Mouse (Mus musculus) forebrain, embryonic 12.5 days (tissue): ENCODE data around the gene Mtx1. TPM values are rescaled to one million over a fixed set of nuclear protein-coding genes. Genes with fewer than 3 reads are reported as not detected.
"Not testable (repeated sequence)": the region's sequence is repeated elsewhere in the genome, so short reads cannot be mapped to it uniquely, and the experiment has no call there.

Source experiments
- ATAC-seq: fragments of 200-750 bp; cut with Nextera tagmentation; 2 replicates; pipeline ENCODE4 v1.8.0; 2017; ENCODE audit warnings: moderate TSS enrichment; ENCODE audit not compliant: low FRiP score
- H3K27ac ChIP-seq: fragments of 300-500 bp; sonication (generic); 2 replicates; pipeline ENCODE4 v1.5.1; 2016; ENCODE audit warnings: mild to moderate bottlenecking
- H3K27me3 ChIP-seq: fragments of 300-500 bp; sonication (generic); 2 replicates; pipeline ENCODE4 v1.6.1; 2016; ENCODE audit warnings: mild to moderate bottlenecking
- H3K36me3 ChIP-seq: fragments of 300-500 bp; sonication (generic); replicated peaks from 2 replicates; pipeline ENCODE4 v1.6.1; 2016; ENCODE audit warnings: mild to moderate bottlenecking
- H3K4me1 ChIP-seq: fragments of 300-500 bp; sonication (generic); 2 replicates; pipeline ENCODE4 v1.6.1; 2016
- H3K4me2 ChIP-seq: fragments of 300-500 bp; sonication (generic); 2 replicates; pipeline ENCODE4 v1.6.1; 2016; ENCODE audit warnings: mild to moderate bottlenecking, moderate library complexity
- H3K4me3 ChIP-seq: fragments of 300-500 bp; sonication (generic); replicated peaks from 2 replicates; pipeline ENCODE4 v1.5.1; 2016; ENCODE audit warnings: mild to moderate bottlenecking
- H3K9ac ChIP-seq: fragments of 300-500 bp; sonication (generic); 2 replicates; pipeline ENCODE4 v1.6.1; 2016; ENCODE audit warnings: mild to moderate bottlenecking
- H3K9me3 ChIP-seq: fragments of 300-500 bp; sonication (generic); 2 replicates; pipeline ENCODE4 v1.6.1; 2016
- WGBS: fragments of 180-500 bp; shearing (Covaris S2); methylation state at CpG from one replicate; pipeline ENCODE4 v1.1.7; 2016; 5-methylcytosine and 5-hydroxymethylcytosine counted together
- polyA plus RNA-seq: library from polyadenylated mRNA; unstranded; fragments of >200 nt; fragmentation: Nextera tagmentation; extraction: Ambion mirVana; gene quantifications from 2 replicates; pipeline ENCODE4 v1.2.1, GENCODE M21; 2016

The Mtx1 gene
- polyA plus RNA-seq, 1 experiment from 2014 or later: 194 TPM

GRCm38 (mm10) chr3:89225321-89225815 lies 1.5 kb downstream of the Mtx1 start:
- no peak for ATAC-seq
- peak overlapping the region; percentile 92 for H3K9ac ChIP-seq
- H3K4me3 ChIP-seq: peak overlapping the region; percentile 76
- 11% methylated on average over 12 of the region's 12 CpGs for WGBS
- H3K27me3 ChIP-seq: no peaks in the 10 kb centered on the region
- peaks cover 45% of the 10 kb centered on the region for H3K36me3 ChIP-seq
- peaks cover 73% of the 10 kb centered on the region for H3K4me1 ChIP-seq
- peak overlapping the region; percentile 98 for H3K27ac ChIP-seq
- H3K4me2 ChIP-seq: peak overlapping the region; percentile 95
- H3K9me3 ChIP-seq: no peaks in the 10 kb centered on the region

DNA sequence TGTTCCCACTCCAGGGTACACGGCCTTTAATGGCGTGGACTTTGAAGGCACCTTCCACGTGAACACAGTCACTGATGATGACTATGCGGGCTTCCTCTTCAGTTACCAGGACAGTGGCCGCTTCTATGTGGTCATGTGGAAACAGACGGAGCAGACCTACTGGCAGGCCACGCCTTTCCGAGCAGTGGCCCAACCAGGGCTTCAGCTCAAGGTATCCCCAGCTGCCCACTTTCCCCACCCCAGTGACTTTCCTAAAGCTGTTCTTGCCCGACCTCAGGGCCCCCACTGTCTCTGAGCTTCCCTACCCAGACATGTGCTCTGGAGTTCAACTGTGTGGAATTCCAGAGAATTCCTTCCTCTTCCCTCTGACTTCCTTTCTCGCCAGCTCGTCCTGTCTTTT lies 2.1 kb downstream of the Mtx1 start:
- no peak for ATAC-seq
- WGBS: 30% methylated on average over 11 of the region's 11 CpGs
- H3K27me3 ChIP-seq: no peaks in the 10 kb centered on the region
- peaks cover 49% of the 10 kb centered on the region for H3K36me3 ChIP-seq
- peak overlapping the region; percentile 98 for H3K27ac ChIP-seq
- H3K4me3 ChIP-seq: peak overlapping the region; percentile 76
- peaks cover 76% of the 10 kb centered on the region for H3K4me1 ChIP-seq
- no peaks in the 10 kb centered on the region for H3K9me3 ChIP-seq
- H3K4me2 ChIP-seq: peak overlapping the region; percentile 95
- peak overlapping the region; percentile 92 for H3K9ac ChIP-seq

DNA sequence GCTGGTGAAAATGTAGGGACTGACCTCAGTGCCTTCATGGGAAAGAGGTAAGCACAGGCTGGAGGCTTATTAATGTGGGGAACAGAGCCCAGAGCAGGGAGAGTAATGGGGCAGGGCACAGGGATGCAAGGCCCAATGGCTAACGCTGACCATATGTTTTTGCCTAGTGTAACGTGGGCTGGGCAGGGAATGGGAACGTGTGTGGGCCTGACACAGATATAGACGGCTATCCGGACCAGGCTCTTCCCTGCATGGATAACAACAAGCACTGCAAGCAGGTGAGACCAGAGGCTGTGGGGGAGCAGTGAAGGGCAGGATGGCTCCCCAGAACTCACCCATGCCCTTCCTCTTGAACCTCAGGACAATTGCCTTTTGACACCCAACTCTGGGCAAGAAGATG lies 5.7 kb downstream of the Mtx1 start:
- H3K4me1 ChIP-seq: peaks cover 84% of the 10 kb centered on the region

GRCm38 (mm10) chr3:89219546-89219945 lies 7.3 kb downstream of the Mtx1 start:
- no peaks in the 10 kb centered on the region for H3K9me3 ChIP-seq
- H3K36me3 ChIP-seq: peaks cover 51% of the 10 kb centered on the region
- H3K27me3 ChIP-seq: no peaks in the 10 kb centered on the region
- H3K27ac ChIP-seq: peak overlapping the region; percentile 57
- no peak overlapping the region for H3K4me3 ChIP-seq
- H3K4me2 ChIP-seq: no peak overlapping the region
- 0 out of 2 replicates have a peak overlapping the region, but pooled peaks have one; percentile 18 for H3K9ac ChIP-seq
- 45% methylated on average over 8 of the region's 8 CpGs for WGBS
- no peak for ATAC-seq
- peaks cover 84% of the 10 kb centered on the region for H3K4me1 ChIP-seq

More for the DNA sequence above, 5.7 kb downstream of the Mtx1 start:
- Histone ChIP-seq H3K9me3 (no peaks in the 10 kb centered on the region), H3K27me3 (no peaks in the 10 kb centered on the region), H3K36me3 (peaks cover 61% of the 10 kb centered on the region), H3K27ac (peak overlapping the region; percentile 50; the same call in 1 of the 2 replicates), H3K9ac (no peak overlapping the region), H3K4me3 (no peak overlapping the region), H3K4me2 (no peak overlapping the region)
- ATAC-seq: no peak
- WGBS: 63% methylated on average over 5 of the region's 5 CpGs

GRCm38 (mm10) chr3:89218271-89218670 lies 8.6 kb downstream of the Mtx1 start:
- Histone ChIP-seq H3K27ac (peak overlapping the region; percentile 37), H3K36me3 (peaks cover 40% of the 10 kb centered on the region), H3K27me3 (no peaks in the 10 kb centered on the region), H3K9ac (peak overlapping the region; percentile 17; the same call in 1 of the 2 replicates), H3K4me1 (peaks cover 75% of the 10 kb centered on the region), H3K4me2 (no peak overlapping the region), H3K9me3 (no peaks in the 10 kb centered on the region), H3K4me3 (no peak overlapping the region)
- WGBS: 84% methylated on average over 1 of the region's 1 CpGs
- ATAC-seq: no peak

DNA sequence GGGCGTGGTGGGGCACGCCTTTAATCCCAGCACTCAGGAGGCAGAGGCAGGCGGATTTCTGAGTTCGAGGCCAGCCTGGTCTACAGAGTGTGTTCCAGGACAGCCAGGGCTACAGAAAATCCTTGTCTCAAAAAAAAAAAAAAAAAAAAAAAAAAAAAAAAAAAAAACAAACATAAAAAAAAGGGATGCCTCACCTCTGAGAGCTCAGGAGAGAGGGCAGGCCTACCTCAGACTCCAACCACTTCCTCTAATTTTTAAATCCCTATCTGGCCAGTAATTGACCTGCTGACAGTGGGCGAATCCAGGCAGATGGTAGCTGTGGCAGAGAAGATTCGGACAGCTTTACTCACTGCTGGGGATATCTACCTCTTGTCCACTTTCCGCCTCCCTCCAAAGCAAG lies 10.5 kb downstream of the Mtx1 start:
- H3K4me3 ChIP-seq, ATAC-seq, H3K9ac ChIP-seq, H3K27me3 ChIP-seq, H3K9me3 ChIP-seq, H3K4me2 ChIP-seq: not testable (repeated sequence)
- Histone ChIP-seq H3K4me1 (peaks cover 73% of the 10 kb centered on the region), H3K27ac (peak overlapping the region; percentile 100; the same call in 1 of the 2 replicates), H3K36me3 (peaks cover 23% of the 10 kb centered on the region)
- 73% methylated on average over 7 of the region's 7 CpGs for WGBS

DNA sequence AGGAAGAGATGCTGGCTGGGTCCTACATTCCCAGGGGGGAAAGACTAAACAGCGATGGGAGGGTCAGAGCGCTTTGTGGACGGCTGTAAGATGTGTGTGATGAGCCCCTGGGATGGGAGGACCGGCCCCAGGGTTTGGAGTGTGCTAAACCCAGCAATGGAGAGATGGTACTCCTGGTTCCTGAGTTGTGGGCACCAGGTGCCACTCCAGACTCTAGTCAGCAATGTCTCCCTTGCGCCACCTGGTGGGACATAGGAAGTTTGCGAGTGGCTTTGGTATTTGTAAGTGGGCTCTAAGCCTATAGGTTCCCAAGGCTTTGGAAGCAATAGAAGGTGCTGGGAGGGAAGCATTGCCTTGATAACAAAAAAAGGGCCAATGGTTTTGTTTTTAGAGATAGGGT lies 11.0 kb downstream of the Mtx1 start:
- Histone ChIP-seq H3K4me3 (peak overlapping the region; percentile 80), H3K27ac (peak overlapping the region; percentile 100), H3K4me1 (peaks cover 67% of the 10 kb centered on the region), H3K4me2 (peak overlapping the region; percentile 76), H3K27me3 (no peaks in the 10 kb centered on the region), H3K36me3 (peaks cover 17% of the 10 kb centered on the region), H3K9ac (peak overlapping the region; percentile 77), H3K9me3 (no peaks in the 10 kb centered on the region)
- WGBS: 0% methylated on average over 6 of the region's 6 CpGs
- ATAC-seq: peak; percentile 21

DNA sequence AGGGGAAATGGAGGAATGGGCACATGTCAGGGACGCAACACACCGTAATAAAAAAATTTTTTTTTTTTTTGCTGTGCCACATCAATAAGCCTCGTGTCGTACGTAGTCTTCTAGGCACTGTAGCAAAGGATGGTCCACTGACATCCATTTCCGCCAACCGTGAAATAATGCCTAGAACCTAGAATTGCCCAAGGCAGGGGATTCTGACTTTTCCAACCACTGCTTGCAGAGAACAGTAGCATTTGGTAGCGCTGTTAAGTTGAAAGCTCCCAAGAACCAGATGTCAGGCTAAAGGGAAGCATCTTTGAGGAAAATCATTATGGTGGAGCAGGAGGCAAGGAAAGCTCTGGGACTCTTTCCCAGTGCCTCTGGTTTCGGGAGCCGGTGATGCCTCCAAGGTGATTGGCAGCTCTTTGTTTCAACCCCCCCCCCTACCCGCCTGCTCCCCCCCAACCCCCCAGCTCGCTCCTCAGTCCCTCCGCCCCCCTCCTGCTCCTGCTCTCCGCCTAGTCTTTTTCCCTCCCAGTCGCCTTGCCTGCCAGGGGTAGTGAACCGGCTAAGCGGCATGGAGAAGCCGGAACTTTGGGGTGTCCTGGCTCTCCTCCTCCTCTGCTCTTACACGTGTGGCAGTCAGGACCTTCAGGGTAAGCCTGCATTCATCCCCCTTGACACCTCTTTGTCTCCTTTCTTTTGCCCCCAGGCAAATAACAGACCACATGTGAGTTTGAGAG lies 12.0 kb downstream of the Mtx1 start, which contains the start of gene Thbs3:
TSS of gene Thbs3 (plus strand) at position 500 of the 731 bp plus-strand sequence.
- Histone ChIP-seq H3K27ac (peak within 1 kb of the TSS; percentile 100), H3K4me3 (peak within 1 kb of the TSS; percentile 80), H3K27me3 (no peaks in the 10 kb centered on the region), H3K9ac (peak within 1 kb of the TSS; percentile 77), H3K4me2 (peak within 1 kb of the TSS; percentile 76), H3K4me1 (peaks cover 63% of the 10 kb centered on the region), H3K36me3 (peaks cover 23% of the 10 kb centered on the region), H3K9me3 (no peaks in the 10 kb centered on the region)
- peak; percentile 8; the same call in 1 of the 2 replicates for ATAC-seq
- WGBS: 1% methylated on average over 19 of the region's 19 CpGs

GRCm38 (mm10) chr3:89213803-89214530 lies 12.9 kb downstream of the Mtx1 start:
- ATAC-seq: peak; percentile 89
- peak overlapping the region; percentile 77 for H3K9ac ChIP-seq
- H3K4me2 ChIP-seq: peak overlapping the region; percentile 76
- peak overlapping the region; percentile 80 for H3K4me3 ChIP-seq
- WGBS: under 1% methylated on average over 69 of the region's 69 CpGs
- peaks cover 25% of the 10 kb centered on the region for H3K36me3 ChIP-seq
- H3K27me3 ChIP-seq: no peaks in the 10 kb centered on the region
- peaks cover 55% of the 10 kb centered on the region for H3K4me1 ChIP-seq
- H3K9me3 ChIP-seq: no peaks in the 10 kb centered on the region
- peak overlapping the region; percentile 100 for H3K27ac ChIP-seq

GRCm38 (mm10) chr3:89210731-89211130 lies 16.2 kb downstream of the Mtx1 start:
- Histone ChIP-seq H3K9me3 (no peaks in the 10 kb centered on the region), H3K4me3 (no peak overlapping the region), H3K9ac (no peak overlapping the region), H3K27me3 (no peaks in the 10 kb centered on the region), H3K36me3 (peaks cover 50% of the 10 kb centered on the region), H3K4me1 (peaks cover 26% of the 10 kb centered on the region), H3K27ac (no peak overlapping the region), H3K4me2 (no peak overlapping the region)
- no peak for ATAC-seq
- WGBS: 89% methylated on average over 7 of the region's 7 CpGs

GRCm38 (mm10) chr3:89210162-89210561 lies 16.7 kb downstream of the Mtx1 start:
- H3K4me2 ChIP-seq: no peak overlapping the region
- H3K4me1 ChIP-seq: peaks cover 21% of the 10 kb centered on the region
- ATAC-seq: no peak
- H3K27me3 ChIP-seq: no peaks in the 10 kb centered on the region
- H3K9ac ChIP-seq: no peak overlapping the region
- H3K9me3 ChIP-seq: no peaks in the 10 kb centered on the region
- WGBS: 90% methylated on average over 13 of the region's 13 CpGs
- peaks cover 56% of the 10 kb centered on the region for H3K36me3 ChIP-seq
- H3K4me3 ChIP-seq: no peak overlapping the region
- H3K27ac ChIP-seq: no peak overlapping the region

DNA sequence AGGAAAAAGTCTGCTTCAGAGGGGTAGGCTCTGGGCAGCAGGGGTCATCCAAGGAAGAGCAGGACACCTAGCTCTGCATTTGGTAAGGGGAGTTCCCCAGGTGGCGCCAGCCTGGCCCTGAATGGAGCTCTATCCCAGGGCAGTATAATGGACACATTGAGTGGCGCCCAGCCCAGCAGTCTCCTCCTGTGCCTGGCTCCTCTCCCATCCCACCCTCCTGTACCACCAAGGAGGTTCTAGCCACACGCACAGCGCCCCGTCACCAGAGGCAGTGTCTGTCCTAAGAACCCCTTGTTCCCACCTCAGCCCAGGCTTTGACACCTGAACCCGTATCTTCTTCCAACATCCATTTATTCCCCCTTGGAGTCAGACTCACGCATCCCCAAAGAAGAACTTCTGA lies 17.2 kb downstream of the Mtx1 start:
- H3K4me2 ChIP-seq: no peak overlapping the region
- H3K36me3 ChIP-seq: peaks cover 60% of the 10 kb centered on the region
- H3K4me1 ChIP-seq: peaks cover 16% of the 10 kb centered on the region
- ATAC-seq: no peak
- 91% methylated on average over 7 of the region's 7 CpGs for WGBS
- no peaks in the 10 kb centered on the region for H3K9me3 ChIP-seq
- H3K27ac ChIP-seq: no peak overlapping the region
- H3K27me3 ChIP-seq: no peaks in the 10 kb centered on the region
- H3K4me3 ChIP-seq: no peak overlapping the region
- no peak overlapping the region for H3K9ac ChIP-seq
